11 mouse cellular contexts compared by ENCODE assay signal in the genomic region with DNA sequence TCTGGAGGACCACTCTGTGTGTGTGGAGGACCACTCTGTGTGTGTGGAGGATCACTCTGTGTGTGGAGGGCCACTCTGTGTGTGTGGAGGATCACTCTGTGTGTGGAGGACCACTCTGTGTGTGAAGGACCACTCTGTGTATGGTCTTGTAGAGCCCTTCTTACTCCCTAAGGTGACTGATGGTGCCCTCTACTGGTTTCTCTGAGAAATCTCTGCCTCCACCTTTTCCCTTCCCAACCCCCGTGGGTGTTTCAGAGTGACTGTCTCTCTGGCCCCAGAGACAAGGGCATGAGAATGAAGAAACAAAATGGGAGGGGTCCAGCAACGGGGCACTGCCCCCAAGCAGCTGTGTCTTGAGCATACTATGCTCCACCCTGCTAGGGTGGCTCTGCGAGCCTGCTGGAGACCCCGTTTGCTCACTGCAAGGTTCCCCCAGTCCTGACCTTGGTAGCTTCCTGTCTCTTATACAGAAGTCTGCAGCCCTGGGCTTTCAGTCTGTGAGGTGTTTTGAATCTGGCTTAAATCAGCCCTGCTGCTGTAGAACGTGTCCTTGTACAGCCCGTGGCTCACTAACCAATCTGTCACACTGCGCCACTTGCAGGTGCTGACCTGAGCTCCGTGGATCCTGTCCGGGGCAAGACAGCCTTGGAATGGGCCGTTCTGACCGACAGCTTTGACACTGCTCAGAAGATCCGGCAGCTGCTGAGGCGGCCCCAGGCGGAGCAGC. TPM values are rescaled to one million over a fixed set of nuclear protein-coding genes. Genes with fewer than 3 reads are reported as not detected.
DNase-seq lines count a peak whose midpoint lies in the region; ATAC-seq and TF ChIP-seq lines count a peak whose summit lies in the region.
"Had no signal": no experiment of that assay in that cellular context is flagged by ENCODE, and none has a peak within 500 bp of the region (broad histone marks: within the 10 kb centered on the region; RNA-seq: fewer than 3 reads in every experiment).

No protein-coding gene starts in this region.

- in situ Hi-C loops in ES-E14 (cut with MboI; ENCODE audit: low sequenced_read_pairs in 2 of 2, unreplicated experiment in 2 of 2) = no loop called here

- no peaks in the 10 kb centered on the region for H3K36me3 ChIP-seq in ES-E14 (ENCODE audit: control insufficient read depth, insufficient read depth, low read length, poor library complexity, severe bottlenecking)
- no peaks in the 10 kb centered on the region for H3K36me3 ChIP-seq in limb, embryonic 14.5 days (ENCODE audit: control insufficient read depth, insufficient read depth, low read length)
- H3K36me3 ChIP-seq: neural tube, embryonic 12.5 days had no signal

- no peak overlapping the region for H3K4me2 ChIP-seq in limb, embryonic 14.5 days (replicated peaks; ENCODE audit: low read depth, low read length, severe bottlenecking)
- H3K4me2 ChIP-seq: neural tube, embryonic 12.5 days had no signal

- no peak overlapping the region for H3K27ac ChIP-seq in ES-E14 (ENCODE audit: insufficient read depth, low read depth, low read length, poor library complexity, severe bottlenecking)
- no peak overlapping the region for H3K27ac ChIP-seq in limb, embryonic 14.5 days (replicated peaks; ENCODE audit: low read depth, low read length)
- H3K27ac ChIP-seq: neural tube, embryonic 12.5 days had no signal

- peaks cover 5 to 9% of the 10 kb centered on the region in 2 experiments; a peak in 3 of 4 replicates for H3K4me1 ChIP-seq in ES-E14 (ENCODE audit: control insufficient read depth in 2 of 2, insufficient read depth in 2 of 2, low read length in 2 of 2, poor library complexity in 1 of 2)
- H3K4me1 ChIP-seq in limb, embryonic 14.5 days (ENCODE audit: control insufficient read depth, insufficient read depth, low read length) = no peaks in the 10 kb centered on the region
- H3K4me1 ChIP-seq: neural tube, embryonic 12.5 days had no signal

- peak; percentile 35 for DNase-seq in heart, postnatal 4 days
- DNase-seq in heart, adult 11 months = no peak
- DNase-seq in 3T3-L1 (ENCODE audit: low read depth, low spot score) (peak; percentile 46), ES-E14 (ENCODE audit: low read depth, low spot score) (peak; percentile 59)
- DNase-seq in limb, embryonic 14.5 days (ENCODE audit: low spot score) = peak; percentile 61
- no peak for DNase-seq in left cerebral cortex, postnatal 14 days (ENCODE audit: low spot score in 2 of 2)
- no peak for DNase-seq in kidney, postnatal 14 days
- no peak for DNase-seq in cerebellum, adult 8-10 months

- no peaks in the 10 kb centered on the region for H3K9me3 ChIP-seq in ES-E14 (ENCODE audit: control insufficient read depth, insufficient read depth, low read depth, low read length)
- no peaks in the 10 kb centered on the region for H3K9me3 ChIP-seq in limb, embryonic 14.5 days (ENCODE audit: control insufficient read depth, low read length)
- H3K9me3 ChIP-seq: neural tube, embryonic 12.5 days had no signal

- ATAC-seq in limb, embryonic 14.5 days (ENCODE audit: low FRiP score, low read depth) = no peak

- intact Hi-C loops in left cerebral cortex, postnatal 14 days (cut with DNase I) = no loop called here

- 52% methylated on average over 14 of the region's 14 CpGs for WGBS in limb, embryonic 14.5 days

- no peak for TF ChIP-seq POLR2A in limb, embryonic 14.5 days (IDR thresholded peaks at IDR 0.05; ENCODE audit: borderline replicate concordance, extremely low read depth, insufficient read depth, insufficient read length)

- H3K27me3 ChIP-seq in limb, embryonic 14.5 days (ENCODE audit: control insufficient read depth, insufficient read depth, low read length) = no peaks in the 10 kb centered on the region

- H3K9ac ChIP-seq in ES-E14 (ENCODE audit: insufficient read depth, low read depth, low read length, poor library complexity, severe bottlenecking) = no peak overlapping the region; the same call in 1 of the 2 replicates
- H3K9ac ChIP-seq in limb, embryonic 14.5 days (ENCODE audit: low read depth, low read length, severe bottlenecking) = 0 out of 2 replicates have a peak overlapping the region, but pooled peaks have one; percentile 7
- H3K9ac ChIP-seq: neural tube, embryonic 12.5 days had no signal

- H3K4me3 ChIP-seq in ES-E14 (ENCODE audit: insufficient read depth in 1 of 2, low read depth in 1 of 2, low read length in 2 of 2, poor library complexity in 1 of 2, severe bottlenecking in 1 of 2) = peak overlapping the region in 1 of 2 experiments; percentile 6; a peak in 1 of 4 replicates
- no peak overlapping the region for H3K4me3 ChIP-seq in limb, embryonic 14.5 days (replicated peaks; ENCODE audit: low read length)
- H3K4me3 ChIP-seq: neural tube, embryonic 12.5 days had no signal

TF ChIP-seq in ES-E14, 5 proteins besides CTCF, POLR2A, EP300 and RAD21:
- TF ChIP-seq HCFC1 (IDR thresholded peaks at IDR 0.05; ENCODE audit: borderline replicate concordance, insufficient read depth, low read length) (no peak), ZC3H11A (IDR thresholded peaks at IDR 0.05; ENCODE audit: borderline replicate concordance, low read depth, low read length) (no peak), CHD2 (IDR thresholded peaks at IDR 0.05; ENCODE audit: low read depth, low read length) (no peak), MAFK (IDR thresholded peaks at IDR 0.05; ENCODE audit: insufficient read depth, low read depth, low read length) (no peak), ZNF384 (IDR thresholded peaks at IDR 0.05; ENCODE audit: low read depth, low read length) (no peak)

RNA-seq across cellular contexts. Expression of a gene that starts 3.0 kb away (rescaled TPM):
- total RNA-seq in heart, postnatal 4 days (2021) = not detected
- not detected in 2 replicates for total RNA-seq in ES-E14 (2012; rRNA removed)
- not detected in 2 replicates for polyA plus RNA-seq in limb, embryonic 14.5 days (2012; rRNA removed)
- not detected in 2 replicates for polyA plus RNA-seq in limb, embryonic 14.5 days (2014; fragmentation: Nextera tagmentation; extraction: Ambion mirVana)
- under 1 TPM in 1 of 2 experiments, not detected in 1; 0.21 TPM for total RNA-seq in left cerebral cortex, postnatal 14 days (2021)
- total RNA-seq: layer of hippocampus, postnatal 25 days had no signal
- polyA plus RNA-seq: gonadal fat pad, adult 2 months; neural tube, embryonic 12.5 days had no signal

RNA-seq across cellular contexts. Expression of a gene that starts 9.8 kb away (rescaled TPM):
- 10 to 100 TPM; 20.5 to 21.7 TPM for total RNA-seq in heart, postnatal 4 days (2021)
- total RNA-seq in ES-E14 (2012; rRNA removed) = 2.5 and 3.3 TPM in 2 replicates
- 16.1 and 17.8 TPM in 2 replicates for polyA plus RNA-seq in limb, embryonic 14.5 days (2012; rRNA removed)
- polyA plus RNA-seq in limb, embryonic 14.5 days (2014; fragmentation: Nextera tagmentation; extraction: Ambion mirVana) = 8.2 and 10.2 TPM in 2 replicates
- total RNA-seq in left cerebral cortex, postnatal 14 days (2021) = 10 to 100 TPM; 12.9 to 17.1 TPM

RNA-seq across cellular contexts. Expression of a gene that starts 40.2 kb away (rescaled TPM):
- 1 to 10 TPM; 3.2 to 4.2 TPM for total RNA-seq in heart, postnatal 4 days (2021)
- 7.1 and 8.6 TPM in 2 replicates for total RNA-seq in ES-E14 (2012; rRNA removed)
- polyA plus RNA-seq in limb, embryonic 14.5 days (2012; rRNA removed) = 3.7 and 5.4 TPM in 2 replicates
- polyA plus RNA-seq in limb, embryonic 14.5 days (2014; fragmentation: Nextera tagmentation; extraction: Ambion mirVana) = 0.15 and 0.17 TPM in 2 replicates
- total RNA-seq in left cerebral cortex, postnatal 14 days (2021) = 1 to 10 TPM in 1 of 2 experiments, under 1 TPM in 1; 0.99 to 1.5 TPM

RNA-seq across cellular contexts. Expression of a gene that starts 55.3 kb away (rescaled TPM):
- 10 to 100 TPM; 20.8 to 21.4 TPM for total RNA-seq in heart, postnatal 4 days (2021)
- total RNA-seq in ES-E14 (2012; rRNA removed) = 26.4 and 43.4 TPM in 2 replicates
- 27.2 and 32.8 TPM in 2 replicates for polyA plus RNA-seq in limb, embryonic 14.5 days (2012; rRNA removed)
- polyA plus RNA-seq in limb, embryonic 14.5 days (2014; fragmentation: Nextera tagmentation; extraction: Ambion mirVana) = 12.3 and 12.9 TPM in 2 replicates
- 100 to 1,000 TPM; 112 to 121 TPM for total RNA-seq in left cerebral cortex, postnatal 14 days (2021)

Comparison
In these comparisons a context has a peak if more than half of its experiments do, and no peak if none do; other contexts are left out.
1. DNase-seq: peak in heart, postnatal 4 days (single experiment), 3T3-L1 (single experiment), ES-E14 (single experiment) and limb, embryonic 14.5 days (single experiment); none in heart, adult 11 months (single experiment), left cerebral cortex, postnatal 14 days (0 of 2), kidney, postnatal 14 days (single experiment) and cerebellum, adult 8-10 months (single experiment).